Mouse (Mus musculus): ENCODE results near the gene Amhr2.

- TF ChIP-seq CTCF (IDR thresholded peaks at IDR 0.05; ENCODE audit: low read depth) (no peak), EP300 (IDR thresholded peaks at IDR 0.05; ENCODE audit: low read depth) (no peak)
Observed at GRCm38 (mm10) chr15:102474520-102474919, 29.4 kb downstream of the Amhr2 start.
